Mouse (Mus musculus): ENCODE data around the gene Tex2. TPM values are rescaled to one million over a fixed set of nuclear protein-coding genes. Genes with fewer than 3 reads are reported as not detected.
A peak's percentile ranks its signal among the peaks of the same experiment; 100 is the strongest.
"Not testable (repeated sequence)": the region's sequence is repeated elsewhere in the genome, so short reads cannot be mapped to it uniquely, and the experiment has no call there.

Tex2 gene
- polyA plus RNA-seq, 1 experiment = 25.0 TPM

- no peaks in the 10 kb centered on the region for H3K4me1 ChIP-seq (ENCODE audit: control insufficient read depth, insufficient read depth, low read length)
- TF ChIP-seq CTCF (IDR thresholded peaks at IDR 0.05; ENCODE audit: low read depth, low read length) (no peak), POLR2A (IDR thresholded peaks at IDR 0.05; ENCODE audit: borderline replicate concordance, low read depth, low read length) (no peak)
- no peak overlapping the region for H3K4me3 ChIP-seq (ENCODE audit: insufficient read depth, low read length)
- no peak overlapping the region for H3K27ac ChIP-seq (ENCODE audit: insufficient read depth, low read depth, low read length)
Observed at GRCm38 (mm10) chr11:106641580-106641979, 28.4 kb upstream of the Tex2 start.

- no peak overlapping the region for H3K27ac ChIP-seq (ENCODE audit: insufficient read depth, low read depth, low read length)
- no peaks in the 10 kb centered on the region for H3K4me1 ChIP-seq (ENCODE audit: control insufficient read depth, insufficient read depth, low read length)
- no peak for TF ChIP-seq CTCF (IDR thresholded peaks at IDR 0.05; ENCODE audit: low read depth, low read length)
- no peak for TF ChIP-seq POLR2A (IDR thresholded peaks at IDR 0.05; ENCODE audit: borderline replicate concordance, low read depth, low read length)
- H3K4me3 ChIP-seq (ENCODE audit: insufficient read depth, low read length) = no peak overlapping the region
Observed at GRCm38 (mm10) chr11:106640059-106640458, 26.8 kb upstream of the Tex2 start.

GRCm38 (mm10) chr11:106639356-106639692 lies 26.1 kb upstream of the Tex2 start:
- Histone ChIP-seq H3K4me1 (ENCODE audit: control insufficient read depth, insufficient read depth, low read length) (no peaks in the 10 kb centered on the region), H3K4me3 (ENCODE audit: insufficient read depth, low read length) (no peak overlapping the region), H3K27ac (ENCODE audit: insufficient read depth, low read depth, low read length) (no peak overlapping the region)
- no peak for TF ChIP-seq CTCF (IDR thresholded peaks at IDR 0.05; ENCODE audit: low read depth, low read length)
- TF ChIP-seq POLR2A (IDR thresholded peaks at IDR 0.05; ENCODE audit: borderline replicate concordance, low read depth, low read length) = no peak

GRCm38 (mm10) chr11:106638551-106639355 lies 25.5 kb upstream of the Tex2 start:
- no peak for TF ChIP-seq POLR2A (IDR thresholded peaks at IDR 0.05; ENCODE audit: borderline replicate concordance, low read depth, low read length)
- no peak for TF ChIP-seq CTCF (IDR thresholded peaks at IDR 0.05; ENCODE audit: low read depth, low read length)
- H3K27ac ChIP-seq (ENCODE audit: insufficient read depth, low read depth, low read length) = no peak overlapping the region

GRCm38 (mm10) chr11:106637754-106638153 lies 24.5 kb upstream of the Tex2 start:
- H3K4me3 ChIP-seq (ENCODE audit: insufficient read depth, low read length) = no peak overlapping the region
- H3K27ac ChIP-seq (ENCODE audit: insufficient read depth, low read depth, low read length) = no peak overlapping the region
- TF ChIP-seq CTCF (IDR thresholded peaks at IDR 0.05; ENCODE audit: low read depth, low read length) (no peak), POLR2A (IDR thresholded peaks at IDR 0.05; ENCODE audit: borderline replicate concordance, low read depth, low read length) (no peak)
- no peaks in the 10 kb centered on the region for H3K4me1 ChIP-seq (ENCODE audit: control insufficient read depth, insufficient read depth, low read length)

More at GRCm38 (mm10) chr11:106638551-106639355, 25.5 kb upstream of the Tex2 start:
- no peaks in the 10 kb centered on the region for H3K4me1 ChIP-seq (ENCODE audit: control insufficient read depth, insufficient read depth, low read length)
- no peak overlapping the region for H3K4me3 ChIP-seq (ENCODE audit: insufficient read depth, low read length)

GRCm38 (mm10) chr11:106635946-106636345 lies 22.7 kb upstream of the Tex2 start:
- TF ChIP-seq CTCF (IDR thresholded peaks at IDR 0.05; ENCODE audit: low read depth, low read length) (no peak), POLR2A (IDR thresholded peaks at IDR 0.05; ENCODE audit: borderline replicate concordance, low read depth, low read length) (no peak)
- H3K4me3 ChIP-seq (ENCODE audit: insufficient read depth, low read length) = no peak overlapping the region
- H3K4me1 ChIP-seq (ENCODE audit: control insufficient read depth, insufficient read depth, low read length) = no peaks in the 10 kb centered on the region
- no peak overlapping the region for H3K27ac ChIP-seq (ENCODE audit: insufficient read depth, low read depth, low read length)

- not testable (repeated sequence) for H3K4me1 ChIP-seq (ENCODE audit: control insufficient read depth, insufficient read depth, low read length); H3K4me3 ChIP-seq (ENCODE audit: insufficient read depth, low read length); H3K27ac ChIP-seq (ENCODE audit: insufficient read depth, low read depth, low read length)
Observed at GRCm38 (mm10) chr11:106634175-106634574, 21.0 kb upstream of the Tex2 start.

- no peak overlapping the region for H3K27ac ChIP-seq (ENCODE audit: insufficient read depth, low read depth, low read length)
- TF ChIP-seq POLR2A (IDR thresholded peaks at IDR 0.05; ENCODE audit: borderline replicate concordance, low read depth, low read length) (no peak), CTCF (IDR thresholded peaks at IDR 0.05; ENCODE audit: low read depth, low read length) (no peak)
Observed at GRCm38 (mm10) chr11:106633456-106633855, 20.2 kb upstream of the Tex2 start.

GRCm38 (mm10) chr11:106627692-106628091 lies 14.5 kb upstream of the Tex2 start:
- TF ChIP-seq CTCF (IDR thresholded peaks at IDR 0.05; ENCODE audit: low read depth, low read length) = peak; percentile 52
- no peak for TF ChIP-seq POLR2A (IDR thresholded peaks at IDR 0.05; ENCODE audit: borderline replicate concordance, low read depth, low read length)
- Histone ChIP-seq H3K4me3 (ENCODE audit: insufficient read depth, low read length) (no peak overlapping the region), H3K4me1 (ENCODE audit: control insufficient read depth, insufficient read depth, low read length) (peaks cover 13% of the 10 kb centered on the region), H3K27ac (ENCODE audit: insufficient read depth, low read depth, low read length) (no peak overlapping the region)

More at GRCm38 (mm10) chr11:106633456-106633855, 20.2 kb upstream of the Tex2 start:
- Histone ChIP-seq H3K4me3 (ENCODE audit: insufficient read depth, low read length) (no peak overlapping the region), H3K4me1 (ENCODE audit: control insufficient read depth, insufficient read depth, low read length) (no peaks in the 10 kb centered on the region)

- Histone ChIP-seq H3K4me3 (ENCODE audit: insufficient read depth, low read length) (no peak overlapping the region), H3K27ac (ENCODE audit: insufficient read depth, low read depth, low read length) (no peak overlapping the region), H3K4me1 (ENCODE audit: control insufficient read depth, insufficient read depth, low read length) (peaks cover 21% of the 10 kb centered on the region)
- TF ChIP-seq POLR2A (IDR thresholded peaks at IDR 0.05; ENCODE audit: borderline replicate concordance, low read depth, low read length) = no peak
- no peak for TF ChIP-seq CTCF (IDR thresholded peaks at IDR 0.05; ENCODE audit: low read depth, low read length)
Observed at GRCm38 (mm10) chr11:106625577-106625976, 12.4 kb upstream of the Tex2 start.
